Comparison of ENCODE assay signal across 8 mouse cellular contexts in the genomic region with DNA sequence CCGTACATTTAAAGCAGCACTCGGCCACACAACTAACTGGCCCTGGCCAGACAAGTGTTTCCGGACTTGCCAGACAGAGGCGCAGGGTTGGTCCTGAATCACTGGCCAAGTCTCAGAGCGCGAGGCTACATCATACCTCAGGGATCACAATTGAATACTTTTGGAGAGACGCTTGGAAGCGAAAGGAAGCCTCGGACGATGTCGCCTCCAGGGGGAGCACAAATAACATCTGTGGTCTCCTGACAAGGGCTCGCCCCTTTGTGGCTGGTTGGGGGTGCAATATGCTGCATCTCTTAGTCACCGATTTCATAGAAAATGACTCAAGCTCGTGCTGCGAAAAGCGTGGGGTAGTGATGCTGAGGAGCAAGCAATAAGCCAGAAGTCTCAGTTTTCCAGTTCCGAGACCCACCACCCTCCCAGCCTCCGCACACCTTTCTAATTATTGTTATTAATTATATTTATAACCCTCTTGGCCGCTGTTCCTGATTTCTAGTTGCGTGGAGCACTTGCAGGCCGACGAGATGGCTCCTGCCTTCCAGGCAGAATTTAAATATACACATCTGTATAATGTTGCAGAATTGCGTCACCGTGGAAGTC. TPM values are rescaled to one million over a fixed set of nuclear protein-coding genes. Genes with fewer than 3 reads are reported as not detected.
DNase-seq lines count a peak whose midpoint lies in the region; ATAC-seq and TF ChIP-seq lines count a peak whose summit lies in the region.

No protein-coding gene starts in this region.

- peak; percentile 65 for ATAC-seq in forebrain, embryonic 13.5 days
- peak; percentile 17; the same call in 1 of the 2 replicates for ATAC-seq in liver, embryonic 16.5 days (ENCODE audit: low read depth)
- ATAC-seq in neural tube, embryonic 13.5 days (ENCODE audit: low read depth), result peak; percentile 64

- peak overlapping the region; percentile 58 for H3K27ac ChIP-seq in CH12.LX (ENCODE audit: insufficient read depth, low read depth)
- peak overlapping the region; percentile 75 for H3K27ac ChIP-seq in forebrain, embryonic 13.5 days
- peak overlapping the region; percentile 3; the same call in 1 of the 2 replicates for H3K27ac ChIP-seq in liver, embryonic 16.5 days (ENCODE audit: low read length)
- H3K27ac ChIP-seq in neural tube, embryonic 13.5 days (replicated peaks), result peak overlapping the region; percentile 89

- dilution Hi-C loops in CH12.LX (cut with MboI; ENCODE audit: extremely low pct_ligation_motif_present, extremely low pct_unique_long_range_greater_than_20kb, low sequenced_read_pairs), result no loop called here

- WGBS in forebrain, embryonic 13.5 days, result under 1% methylated on average over 24 of the region's 24 CpGs
- WGBS in liver, embryonic 16.5 days (ENCODE audit: insufficient replicate concordance), result under 1% methylated on average over 24 of the region's 24 CpGs
- WGBS in neural tube, embryonic 13.5 days, result under 1% methylated on average over 24 of the region's 24 CpGs

- intact Hi-C loops in heart, postnatal 10 days (cut with DNase I), result loop anchor here (1.0 to 10.0 kb wide), 5 partner anchors 24 to 286 kb away; a partner anchor contains a TSS

- peak overlapping the region; percentile 80 for H3K4me2 ChIP-seq in CH12.LX (ENCODE audit: insufficient read depth, low read depth, poor library complexity, severe bottlenecking)
- H3K4me2 ChIP-seq in forebrain, embryonic 13.5 days, result peak overlapping the region; percentile 85
- H3K4me2 ChIP-seq in liver, embryonic 16.5 days (ENCODE audit: low read depth, low read length), result peak overlapping the region; percentile 68
- peak overlapping the region; percentile 81 for H3K4me2 ChIP-seq in neural tube, embryonic 13.5 days

- TF ChIP-seq POLR2A in CH12.LX (IDR thresholded peaks at IDR 0.05; ENCODE audit: low read depth, low read length), result peak; percentile 13; the same call in 1 of the 2 replicates

- in situ Hi-C loops in CH12.LX (cut with MboI; ENCODE audit: low pct_ligation_motif_present, low pct_unique_long_range_greater_than_20kb, low sequenced_read_pairs), result no loop called here

- no peak for TF ChIP-seq EP300 in CH12.LX (IDR thresholded peaks at IDR 0.05; ENCODE audit: low read length)

- no peaks in the 10 kb centered on the region for H3K9me3 ChIP-seq in CH12.LX (replicated peaks; ENCODE audit: low read length)
- no peaks in the 10 kb centered on the region for H3K9me3 ChIP-seq in forebrain, embryonic 13.5 days (replicated peaks)
- no peaks in the 10 kb centered on the region for H3K9me3 ChIP-seq in liver, embryonic 16.5 days (replicated peaks; ENCODE audit: control insufficient read depth, low read length)
- no peaks in the 10 kb centered on the region for H3K9me3 ChIP-seq in neural tube, embryonic 13.5 days

- peak; percentile 61 for TF ChIP-seq RAD21 in CH12.LX (IDR thresholded peaks at IDR 0.05; ENCODE audit: low read depth, low read length)

- H3K27me3 ChIP-seq in CH12.LX (replicated peaks), result no peaks in the 10 kb centered on the region
- H3K27me3 ChIP-seq in forebrain, embryonic 13.5 days, result no peaks in the 10 kb centered on the region
- peaks cover 30% of the 10 kb centered on the region for H3K27me3 ChIP-seq in liver, embryonic 16.5 days (ENCODE audit: control insufficient read depth, insufficient read depth, low read depth, low read length)
- no peaks in the 10 kb centered on the region for H3K27me3 ChIP-seq in neural tube, embryonic 13.5 days

- peak; percentile 41 to 76; a peak in 3 of 4 replicates for TF ChIP-seq CTCF in CH12.LX (conservative IDR thresholded peaks at IDR 0.05 in 1 of 2, IDR thresholded peaks at IDR 0.05 in 1 of 2; ENCODE audit: low read depth in 2 of 2, low read length in 2 of 2)

- H3K36me3 ChIP-seq in CH12.LX (replicated peaks in 1 of 2; ENCODE audit: control insufficient read depth in 1 of 2, insufficient read depth in 1 of 2, low read length in 1 of 2), result peaks cover 4 to 23% of the 10 kb centered on the region in 2 experiments
- H3K36me3 ChIP-seq in forebrain, embryonic 13.5 days (ENCODE audit: poor library complexity, severe bottlenecking), result no peaks in the 10 kb centered on the region
- H3K36me3 ChIP-seq in liver, embryonic 16.5 days (ENCODE audit: control insufficient read depth, insufficient read depth), result no peaks in the 10 kb centered on the region
- H3K36me3 ChIP-seq in neural tube, embryonic 13.5 days, result no peaks in the 10 kb centered on the region

- peaks cover 17% of the 10 kb centered on the region for H3K79me2 ChIP-seq in CH12.LX (replicated peaks; ENCODE audit: control insufficient read depth, extremely low read depth, insufficient read depth, poor library complexity, severe bottlenecking)

- peak overlapping the region; percentile 80 for H3K9ac ChIP-seq in CH12.LX (ENCODE audit: insufficient read depth, low read depth)
- H3K9ac ChIP-seq in forebrain, embryonic 13.5 days, result peak overlapping the region; percentile 87
- peak overlapping the region; percentile 25; the same call in 1 of the 2 replicates for H3K9ac ChIP-seq in liver, embryonic 16.5 days (ENCODE audit: low read depth, low read length)
- peak overlapping the region; percentile 93 for H3K9ac ChIP-seq in neural tube, embryonic 13.5 days

- H3K4me3 ChIP-seq in CH12.LX (replicated peaks in 1 of 3; ENCODE audit: low read depth in 2 of 3, low read length in 2 of 3, poor library complexity in 1 of 3), result peak overlapping the region; percentile 53 to 91 (median 88)
- peak overlapping the region; percentile 78 for H3K4me3 ChIP-seq in forebrain, embryonic 13.5 days
- peak overlapping the region; percentile 67 for H3K4me3 ChIP-seq in liver, embryonic 16.5 days (ENCODE audit: low read depth, low read length)
- H3K4me3 ChIP-seq in neural tube, embryonic 13.5 days, result peak overlapping the region; percentile 86

- DNase-seq in CH12.LX (ENCODE audit: extremely low read depth), result peak; percentile 88
- peak; percentile 89 for DNase-seq in c-Kit-positive CD71-negative TER-119-negative erythroid progenitor cells, embryonic 14.5 days (ENCODE audit: low read depth)
- peak; percentile 95 for DNase-seq in heart, postnatal 10 days
- peak; percentile 91 to 94 for DNase-seq in kidney, postnatal 4 days
- DNase-seq in telencephalon, adult 2 months (ENCODE audit: low read depth, low spot score), result peak; percentile 85

- H3K4me1 ChIP-seq in CH12.LX (ENCODE audit: control insufficient read depth in 1 of 2, insufficient read depth in 2 of 2), result peaks cover 26 to 72% of the 10 kb centered on the region in 2 experiments
- H3K4me1 ChIP-seq in forebrain, embryonic 13.5 days, result peaks cover 36% of the 10 kb centered on the region
- peaks cover 4% of the 10 kb centered on the region; the same call in 1 of the 2 replicates for H3K4me1 ChIP-seq in liver, embryonic 16.5 days (ENCODE audit: control insufficient read depth, low read depth, low read length)
- H3K4me1 ChIP-seq in neural tube, embryonic 13.5 days (replicated peaks), result peaks cover 41% of the 10 kb centered on the region

TF ChIP-seq in CH12.LX, 34 proteins besides CTCF, POLR2A, EP300 and RAD21 (continues in another document):
- TF ChIP-seq MEF2A (IDR thresholded peaks at IDR 0.05; ENCODE audit: borderline replicate concordance, low read depth, low read length) (peak; percentile 36; the same call in 1 of the 2 replicates), TCF12 (IDR thresholded peaks at IDR 0.05; ENCODE audit: low read depth, low read length) (peak; percentile 53; the same call in 1 of the 2 replicates), MYC (IDR thresholded peaks at IDR 0.05; ENCODE audit: low read depth, low read length) (peak; percentile 30; the same call in 1 of the 2 replicates), ZKSCAN1 (IDR thresholded peaks at IDR 0.05; ENCODE audit: borderline replicate concordance, low read depth, low read length) (no peak), MAX (IDR thresholded peaks at IDR 0.05; ENCODE audit: low read length) (0 out of 2 replicates have a peak, but pooled peaks have one; percentile 40), BHLHE40 (IDR thresholded peaks at IDR 0.05; ENCODE audit: low read depth, low read length) (peak; percentile 67), ETS1 (conservative IDR thresholded peaks at IDR 0.05; ENCODE audit: low read depth, low read length) (peak; percentile 53; the same call in 1 of the 2 replicates), MAFK (IDR thresholded peaks at IDR 0.05; ENCODE audit: insufficient replicate concordance, low read length) (no peak), SMC3 (IDR thresholded peaks at IDR 0.05; ENCODE audit: low read depth, low read length) (peak; percentile 63), CHD2 (IDR thresholded peaks at IDR 0.05; ENCODE audit: low read length) (0 out of 2 replicates have a peak, but pooled peaks have one; percentile 13), IRF4 (IDR thresholded peaks at IDR 0.05; ENCODE audit: low read depth, low read length) (peak; percentile 65), UBTF (IDR thresholded peaks at IDR 0.05; ENCODE audit: low read depth, low read length) (peak; percentile 73; the same call in 1 of the 2 replicates), TBP (conservative IDR thresholded peaks at IDR 0.05; ENCODE audit: low read depth, low read length) (peak; percentile 39; the same call in 1 of the 2 replicates)

RNA-seq across cellular contexts. Expression of a gene that starts 0.5 kb away (rescaled TPM):
- total RNA-seq in CH12.LX (2012; rRNA removed) (10.7 and 18.8 TPM in 2 replicates), CH12.LX (2014; rRNA removed) (23.2 and 23.9 TPM in 2 replicates)
- 22.5 and 24.4 TPM in 2 replicates for polyA plus RNA-seq in CH12.LX (2012; ENCODE audit: insufficient read length, low read depth)
- polyA plus RNA-seq in forebrain, embryonic 13.5 days (2015; fragmentation: Nextera tagmentation; extraction: Ambion mirVana), result 5.1 and 5.7 TPM in 2 replicates
- 100 to 1,000 TPM; 168 to 176 TPM for total RNA-seq in heart, postnatal 10 days (2021)
- 0.86 and 1.1 TPM in 2 replicates for polyA plus RNA-seq in liver, embryonic 16.5 days (2015; fragmentation: Nextera tagmentation; extraction: Ambion mirVana)
- 8.7 and 10.5 TPM in 2 replicates for polyA plus RNA-seq in neural tube, embryonic 13.5 days (2015; fragmentation: Nextera tagmentation; extraction: Ambion mirVana)

RNA-seq across cellular contexts. Expression of a gene that starts 14.7 kb away (rescaled TPM):
- not detected in 2 replicates for total RNA-seq in CH12.LX (2012; rRNA removed)
- total RNA-seq in CH12.LX (2014; rRNA removed), result not detected in 2 replicates
- not detected in 2 replicates for polyA plus RNA-seq in CH12.LX (2012; ENCODE audit: insufficient read length, low read depth)
- polyA plus RNA-seq in forebrain, embryonic 13.5 days (2015; fragmentation: Nextera tagmentation; extraction: Ambion mirVana), result not detected in 2 replicates
- not detected for total RNA-seq in heart, postnatal 10 days (2021)
- not detected in 2 replicates for polyA plus RNA-seq in liver, embryonic 16.5 days (2015; fragmentation: Nextera tagmentation; extraction: Ambion mirVana)
- not detected in 2 replicates for polyA plus RNA-seq in neural tube, embryonic 13.5 days (2015; fragmentation: Nextera tagmentation; extraction: Ambion mirVana)

RNA-seq across cellular contexts. Expression of a gene that starts 45.2 kb away (rescaled TPM):
- total RNA-seq in CH12.LX (2012; rRNA removed) (not detected in 2 replicates), CH12.LX (2014; rRNA removed) (not detected in 2 replicates)
- polyA plus RNA-seq in CH12.LX (2012; ENCODE audit: insufficient read length, low read depth), result not detected in 2 replicates
- not detected in 2 replicates for polyA plus RNA-seq in forebrain, embryonic 13.5 days (2015; fragmentation: Nextera tagmentation; extraction: Ambion mirVana)
- total RNA-seq in heart, postnatal 10 days (2021), result not detected
- polyA plus RNA-seq in liver, embryonic 16.5 days (2015; fragmentation: Nextera tagmentation; extraction: Ambion mirVana), result not detected in 2 replicates
- polyA plus RNA-seq in neural tube, embryonic 13.5 days (2015; fragmentation: Nextera tagmentation; extraction: Ambion mirVana), result not detected in 2 replicates

Comparison
In these comparisons a context has a peak if more than half of its experiments do, and no peak if none do; other contexts are left out.
1. Peak in every context shown above with its lines: DNase-seq, ATAC-seq, H3K4me3 ChIP-seq and H3K27ac ChIP-seq.
2. H3K27ac ChIP-seq: peak in every context shown above with its lines; median percentile 89 in neural tube, embryonic 13.5 days; 75 in forebrain, embryonic 13.5 days; 58 in CH12.LX; 3 in liver, embryonic 16.5 days.
3. H3K9ac ChIP-seq: peak in every context shown above with its lines; median percentile 93 in neural tube, embryonic 13.5 days; 87 in forebrain, embryonic 13.5 days; 80 in CH12.LX; 25 in liver, embryonic 16.5 days.